Mouse (Mus musculus) thymus, postnatal 14 days (tissue): ENCODE data around the gene Ascl4.
A peak's percentile ranks its signal among the peaks of the same experiment; 100 is the strongest.

Experiments
- DNase-seq: peaks from one replicate; pipeline ENCODE4 v3.0.0; 2021

Gene Ascl4

DNA sequence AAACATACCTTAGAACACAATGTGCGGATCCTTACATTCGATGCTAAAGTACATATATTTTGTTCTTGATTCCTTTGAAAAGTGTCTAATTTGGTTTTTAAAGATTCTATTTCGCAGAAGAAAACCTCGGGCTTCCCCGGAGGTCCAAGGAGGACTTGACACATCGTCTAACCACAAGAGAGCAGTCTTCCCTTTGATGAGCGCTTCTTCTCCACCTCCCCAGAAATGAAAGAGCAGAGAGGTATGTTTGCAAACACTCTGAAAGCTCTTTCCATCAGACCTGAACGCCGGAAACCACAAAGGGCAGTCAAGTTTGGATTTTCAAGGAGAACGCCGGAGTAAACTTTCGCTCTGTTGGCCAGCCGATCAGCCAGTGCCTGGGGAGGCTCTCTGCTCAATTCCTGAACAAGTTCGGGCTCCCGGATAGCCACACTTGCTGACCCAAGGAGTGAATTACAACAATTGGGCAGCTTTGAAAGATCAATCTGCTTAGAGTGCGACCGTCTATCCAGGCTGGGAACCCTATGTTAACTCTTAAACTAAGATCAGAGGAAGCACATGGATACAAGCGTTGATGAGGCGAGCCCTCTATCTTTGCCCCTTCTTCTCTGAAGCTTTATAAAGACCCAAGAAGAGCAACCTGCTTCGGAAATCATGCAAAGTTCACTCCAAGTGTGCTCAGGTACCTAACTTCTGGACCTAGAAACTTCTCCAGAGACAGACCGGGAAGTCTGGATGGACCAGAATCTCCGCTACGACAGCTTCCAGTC lies at the start of gene Ascl4:
Gene Ascl4 (plus strand): TSS at position 6 of the 770 bp plus-strand sequence.
- DNase-seq = peak; percentile 21

DNA sequence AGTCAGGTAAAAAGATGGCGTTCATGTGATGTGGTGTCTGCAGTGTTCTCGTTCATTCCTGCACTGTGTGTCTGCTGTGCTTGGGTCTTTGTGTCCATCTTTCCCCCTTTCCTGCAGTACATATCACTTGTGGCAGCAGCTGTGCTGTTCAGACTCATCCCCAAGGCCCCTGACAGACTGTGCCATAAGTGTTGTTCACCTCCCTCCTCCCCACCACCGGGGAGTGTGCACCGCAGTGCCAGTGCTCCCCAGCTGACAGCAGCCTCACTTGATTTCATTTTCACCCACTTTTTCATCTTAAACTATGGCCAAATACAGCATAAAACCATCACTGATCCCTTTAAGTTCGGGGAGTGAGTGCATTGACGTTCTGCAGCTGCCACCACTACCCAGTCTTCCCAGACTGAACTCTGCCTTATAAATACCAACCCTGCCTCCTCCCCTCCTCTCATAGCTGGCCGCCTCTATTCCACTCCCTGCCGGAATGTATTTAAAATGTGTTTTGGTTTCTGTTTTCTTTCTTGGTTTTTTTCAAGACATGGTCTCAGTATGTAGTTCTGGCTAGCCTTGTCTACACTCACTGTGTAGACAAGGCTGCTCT lies 47.5 kb upstream of the Ascl4 start:
- DNase-seq = no peak

DNA sequence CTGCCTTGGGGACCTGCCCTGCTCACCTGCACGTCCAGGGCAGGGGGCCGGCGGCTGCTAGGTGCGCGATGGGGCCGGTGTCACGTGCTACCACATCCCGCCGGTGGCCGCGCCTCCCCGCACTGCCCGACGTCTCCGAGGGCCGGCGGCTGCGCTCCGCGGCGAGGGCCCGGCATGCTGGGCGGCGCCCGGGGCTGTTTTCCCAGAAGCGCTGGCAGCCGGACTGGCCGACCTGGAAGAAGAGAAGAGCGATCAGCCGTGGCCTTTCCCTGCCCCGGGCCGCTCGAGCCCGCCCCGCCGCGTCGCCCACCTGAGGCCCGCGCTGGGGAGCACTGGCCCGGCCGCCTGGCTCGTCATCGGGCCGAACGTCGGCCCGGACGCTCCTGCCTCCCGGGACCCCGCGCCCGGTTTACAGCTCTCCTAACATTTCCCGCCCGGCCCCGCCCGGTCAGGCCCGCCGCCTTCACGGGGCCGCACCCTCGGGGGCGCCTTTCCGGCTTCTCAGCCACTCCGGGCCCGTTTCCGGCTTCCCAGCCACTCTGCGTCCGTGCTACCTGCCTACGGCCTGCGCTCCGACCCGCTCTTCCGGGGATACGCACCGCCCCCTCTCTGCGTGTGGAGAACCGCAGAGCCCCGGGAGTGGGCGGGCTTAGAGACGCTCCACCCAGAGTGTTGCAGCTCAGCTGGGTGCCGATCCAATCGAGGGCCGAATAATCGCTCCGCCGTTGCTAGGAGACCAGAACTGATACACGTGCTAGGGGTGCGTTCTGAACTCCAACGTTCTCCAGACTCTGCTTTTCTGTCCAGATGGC lies 10.8 kb upstream of the Ascl4 start, which contains the start of gene Prdm4:
Gene Prdm4 (minus strand): TSS at position 645 of the 812 bp plus-strand sequence.
- peak; percentile 98 for DNase-seq

DNA sequence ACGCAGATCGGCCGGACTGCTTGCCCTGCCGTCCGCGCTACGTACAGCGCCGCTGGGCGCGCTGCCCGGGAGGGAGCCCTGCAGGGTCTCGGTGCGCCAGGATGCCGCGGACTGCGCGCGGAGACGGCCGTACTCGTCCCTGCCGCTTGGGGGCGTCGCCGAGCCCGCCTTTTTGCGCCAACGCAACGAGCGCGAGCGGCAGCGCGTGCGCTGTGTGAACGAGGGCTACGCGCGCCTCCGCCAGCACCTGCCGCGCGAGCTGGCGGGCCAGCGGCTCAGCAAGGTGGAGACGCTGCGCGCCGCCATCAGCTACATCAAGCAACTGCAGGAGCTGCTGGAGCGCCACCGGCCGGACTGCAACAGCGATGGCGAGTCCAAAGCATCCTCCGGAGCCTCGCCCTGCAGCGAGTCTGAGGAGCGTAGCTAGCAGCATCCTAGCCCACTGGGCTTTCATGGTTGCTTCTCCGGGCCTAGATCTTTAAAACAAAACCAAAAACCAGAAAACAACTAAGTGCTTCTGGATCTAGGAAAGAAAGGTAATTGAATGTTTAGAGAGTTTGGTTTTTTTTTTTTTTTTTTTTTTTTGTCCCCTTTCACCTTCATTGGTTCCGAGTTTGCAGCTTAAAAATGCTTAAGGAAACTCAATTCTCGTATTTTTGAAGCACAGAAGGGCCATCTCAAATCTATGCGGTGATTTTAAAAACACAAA lies 1.2 kb downstream of the Ascl4 start:
- DNase-seq = peak; percentile 83

DNA sequence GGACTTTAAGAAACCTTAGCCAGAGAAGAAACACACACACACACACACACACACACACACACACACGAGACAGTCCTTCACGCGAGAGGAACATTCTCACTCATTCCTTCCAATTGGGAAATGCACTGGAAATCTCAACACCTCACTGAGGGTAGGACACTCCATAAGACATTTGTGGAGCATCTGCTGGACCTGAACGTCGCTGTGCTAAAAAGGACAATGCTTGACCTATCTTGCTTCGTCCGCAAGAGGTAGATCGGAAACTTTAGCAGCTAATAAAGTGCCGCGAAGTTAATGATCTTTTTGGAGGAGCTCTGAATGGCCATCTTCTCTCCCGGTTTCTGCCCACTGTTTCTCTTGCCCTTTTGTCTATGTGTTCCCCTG lies 1.7 kb downstream of the Ascl4 start:
- DNase-seq = no peak

DNA sequence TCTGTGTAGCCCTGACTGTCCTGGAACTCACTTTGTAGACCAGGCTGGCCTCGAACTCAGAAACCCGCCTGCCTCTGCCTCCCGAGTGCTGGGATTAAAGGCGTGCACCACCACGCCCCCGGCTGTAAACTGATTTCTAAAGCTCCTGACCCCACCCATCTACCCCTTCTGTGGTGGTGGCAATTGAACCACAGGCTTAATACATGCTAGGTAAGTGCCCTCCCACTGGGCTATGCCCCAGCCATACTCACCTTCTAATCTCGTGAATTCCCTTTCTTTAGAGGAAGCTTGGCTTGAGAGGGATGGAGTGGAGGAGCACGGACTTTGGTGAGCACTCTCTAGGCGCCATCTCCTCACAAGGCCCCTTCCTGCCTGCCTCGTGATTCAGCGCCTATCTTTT lies 2.5 kb downstream of the Ascl4 start:
- no peak for DNase-seq

DNA sequence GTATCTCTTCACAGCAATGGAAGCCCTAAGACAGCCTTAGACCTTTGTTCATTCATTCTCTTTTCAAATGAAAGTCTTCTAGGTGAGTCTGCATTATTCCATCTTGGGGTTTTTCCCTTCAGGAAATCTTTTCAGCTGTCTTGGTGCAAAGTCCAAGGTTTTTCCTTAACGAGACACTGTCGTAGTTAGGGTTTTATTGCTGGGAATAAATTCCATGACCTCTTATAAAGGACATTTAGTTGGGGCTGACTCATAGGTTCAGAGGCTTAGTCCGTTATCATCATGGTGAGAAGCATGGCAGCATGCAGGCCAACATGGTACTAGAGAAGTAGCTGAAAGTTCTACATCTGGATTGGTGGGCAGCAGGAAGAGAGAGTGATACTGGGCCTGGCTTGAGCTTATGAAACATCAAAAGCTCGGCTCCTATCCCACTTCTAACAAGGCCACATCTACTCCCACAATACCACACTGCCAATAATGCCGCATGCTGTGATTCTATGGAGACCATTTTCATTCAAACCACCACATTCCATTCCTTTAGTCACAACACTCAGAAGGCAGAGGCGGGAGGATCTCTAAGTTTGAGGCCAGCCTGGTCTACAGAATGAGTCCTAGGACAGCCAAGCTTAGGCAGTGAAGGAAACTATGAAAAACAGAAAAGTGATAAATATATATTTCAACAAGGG lies 8.9 kb downstream of the Ascl4 start:
- DNase-seq = no peak

DNA sequence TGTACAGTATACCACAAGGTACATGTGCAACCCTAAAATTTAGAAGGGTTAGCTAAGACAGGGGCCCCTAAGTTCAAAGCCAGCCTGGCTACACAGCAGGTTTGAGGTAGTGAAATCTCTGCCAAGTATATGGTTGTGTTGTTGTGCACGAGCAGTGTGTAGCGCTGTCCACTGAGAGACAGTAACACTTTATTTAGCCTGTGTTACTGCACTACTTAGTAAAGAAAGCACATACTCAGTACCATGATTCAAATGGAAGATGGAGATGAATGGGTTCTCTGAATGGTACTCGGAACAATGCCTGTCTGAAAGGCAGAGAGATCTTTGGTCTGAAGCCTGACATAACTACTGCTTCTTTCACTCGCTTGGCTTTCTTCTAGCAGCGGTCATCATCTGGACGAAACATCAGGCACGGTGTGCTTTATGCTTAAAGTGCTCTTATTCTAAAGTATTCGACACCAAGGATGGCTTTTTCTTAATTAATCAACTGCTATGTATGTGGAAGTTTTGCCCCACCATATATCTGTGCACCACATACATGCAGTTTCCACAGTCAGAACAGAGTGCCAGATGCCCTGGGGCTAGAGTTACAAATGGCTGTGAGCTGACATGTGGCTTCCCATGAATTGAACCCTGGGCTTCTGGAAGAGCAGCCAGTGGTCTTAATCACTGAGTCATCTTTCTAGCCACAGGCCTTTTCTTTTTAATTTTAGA lies 21.2 kb downstream of the Ascl4 start:
- DNase-seq = no peak

DNA sequence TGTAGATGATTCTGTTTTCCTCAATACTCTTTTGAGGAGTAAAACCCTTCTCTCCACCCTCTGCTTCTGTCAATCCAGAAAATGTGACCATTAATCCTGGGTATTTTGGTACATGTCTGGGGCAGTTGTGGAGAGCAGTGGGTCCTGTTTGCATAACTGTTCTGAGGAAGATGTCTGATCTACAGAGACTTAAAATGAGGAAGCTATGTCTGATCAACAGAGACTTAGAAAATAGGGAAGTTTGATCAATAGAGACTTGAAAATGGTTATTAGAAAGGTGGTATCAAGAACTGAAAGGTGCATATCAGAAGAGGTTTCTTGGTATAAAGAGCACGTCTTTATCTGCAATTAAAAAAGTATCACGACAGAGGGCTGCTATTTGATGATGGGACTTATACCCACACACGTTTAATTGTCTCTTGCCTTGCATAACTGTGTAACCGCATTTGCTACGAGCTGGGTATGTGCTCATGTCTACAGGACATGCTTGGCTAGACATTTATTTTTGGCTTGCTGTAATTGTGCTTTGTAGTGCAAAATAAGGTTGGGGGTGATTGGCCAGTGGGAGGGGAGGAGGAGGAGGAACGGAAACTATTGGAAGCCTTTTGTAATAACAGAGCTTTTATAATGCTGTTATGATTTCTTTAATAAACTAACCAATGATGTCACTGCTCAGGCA lies 24.4 kb downstream of the Ascl4 start:
- DNase-seq = no peak

DNA sequence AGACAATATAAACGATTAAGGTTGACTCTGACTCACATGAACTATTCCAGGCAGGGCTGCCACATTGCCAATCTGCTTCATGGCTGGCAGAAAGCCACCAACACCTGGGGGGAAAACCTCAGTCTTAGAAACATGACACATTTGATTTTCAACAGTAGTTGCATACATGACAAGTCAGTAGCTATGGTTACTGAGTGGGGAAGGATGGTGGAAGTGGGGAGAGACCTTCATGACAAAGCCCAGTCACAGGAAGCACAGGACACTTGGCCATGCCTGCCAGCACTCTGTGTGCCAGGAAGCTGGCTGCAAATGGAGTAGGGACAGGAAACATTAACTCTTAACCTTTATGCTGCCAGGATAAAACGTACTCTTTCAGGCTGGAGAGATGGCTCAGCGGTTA lies 25.9 kb downstream of the Ascl4 start:
- no peak for DNase-seq

DNA sequence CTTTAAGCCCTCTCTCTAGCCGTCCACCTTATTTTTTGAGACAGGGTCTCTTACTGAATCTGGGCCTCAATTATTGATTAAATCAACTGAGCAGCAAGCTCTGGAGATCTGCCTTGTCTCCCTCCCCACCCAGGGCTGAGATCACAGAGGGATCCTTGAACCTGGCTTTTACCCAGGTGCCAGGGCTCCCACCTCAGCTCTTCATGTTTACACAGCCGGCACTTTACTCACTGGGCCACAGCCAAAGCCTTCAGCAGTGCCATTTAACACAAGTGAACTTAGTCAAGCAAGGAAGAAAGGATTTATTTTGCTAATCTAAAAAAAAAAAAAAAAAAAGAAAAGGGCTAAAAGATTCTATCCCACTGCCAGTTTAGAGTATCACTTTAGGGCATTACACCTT lies 26.9 kb downstream of the Ascl4 start:
- DNase-seq = no peak

DNA sequence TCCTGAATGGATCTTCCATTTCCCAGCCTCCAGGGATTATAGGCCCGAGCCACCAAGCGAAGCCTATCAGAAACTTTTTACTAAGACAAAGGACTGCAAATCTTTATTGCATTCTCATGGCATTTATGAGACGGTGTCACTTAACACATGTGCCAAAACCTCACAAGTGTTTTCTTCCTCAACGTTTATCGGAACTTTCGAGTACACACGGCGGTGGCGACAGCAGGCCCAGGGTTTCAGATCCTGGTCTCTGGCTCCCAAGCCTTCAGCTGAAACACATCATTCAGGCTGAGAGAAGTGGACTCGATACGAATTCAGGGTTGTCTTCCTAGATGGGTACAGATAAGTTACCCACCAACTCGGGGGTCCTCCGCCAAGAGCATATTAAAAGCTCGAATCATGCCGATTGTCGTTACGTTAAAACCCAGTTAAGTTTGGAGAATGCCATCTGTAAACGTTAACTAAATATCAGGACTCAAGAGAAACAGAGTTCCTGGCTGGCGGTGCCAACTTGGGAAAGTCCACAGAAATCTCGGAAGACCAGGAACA lies 29.5 kb downstream of the Ascl4 start:
- no peak for DNase-seq

DNA sequence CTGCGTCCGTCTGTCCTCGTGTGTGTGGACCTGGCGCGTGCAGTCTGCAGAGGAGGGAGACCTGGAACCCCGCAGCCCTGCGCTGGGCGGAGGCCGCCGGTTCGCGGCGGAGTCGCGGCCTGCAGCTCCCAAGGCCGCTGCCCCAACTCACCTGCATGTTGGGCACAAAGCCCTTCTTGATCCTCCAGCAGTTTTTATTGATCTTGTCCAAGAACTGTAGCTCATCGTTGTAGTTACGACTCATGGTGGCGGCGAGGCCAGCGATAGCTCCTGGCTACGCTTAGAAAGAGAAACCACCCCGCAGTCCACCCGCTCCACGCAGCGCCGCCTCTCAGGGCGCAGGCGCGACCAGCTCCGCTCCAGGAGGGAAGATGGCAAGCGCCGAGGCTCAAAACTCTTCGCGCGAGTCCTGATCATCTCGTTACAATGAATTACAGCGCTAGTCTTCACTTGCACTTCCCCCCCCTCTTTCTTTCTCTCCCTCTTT lies 30.0 kb downstream of the Ascl4 start, which contains the start of gene Rtcb:
Gene Rtcb (minus strand): TSS at position 360 of the 487 bp plus-strand sequence.
- peak; percentile 98 for DNase-seq

DNA sequence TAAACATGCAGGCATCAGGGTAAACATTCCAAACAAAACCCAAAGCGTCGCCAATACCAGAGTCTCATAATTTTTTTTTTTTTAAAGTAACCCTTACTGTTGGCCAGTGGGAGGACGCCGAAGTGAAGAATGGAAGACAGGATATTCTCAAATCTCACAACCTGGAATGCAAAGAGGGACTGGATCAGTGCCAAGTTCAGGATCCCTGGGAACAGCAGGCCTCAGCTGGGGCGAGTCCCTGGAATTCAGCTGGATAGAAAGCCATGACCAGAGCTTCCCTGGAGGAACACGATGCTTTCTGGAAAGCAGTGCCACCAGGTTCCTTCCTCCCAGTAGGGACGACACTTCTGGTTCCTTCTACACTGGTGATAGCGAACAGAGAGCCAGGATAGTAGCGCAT lies 35.4 kb downstream of the Ascl4 start:
- no peak for DNase-seq

DNA sequence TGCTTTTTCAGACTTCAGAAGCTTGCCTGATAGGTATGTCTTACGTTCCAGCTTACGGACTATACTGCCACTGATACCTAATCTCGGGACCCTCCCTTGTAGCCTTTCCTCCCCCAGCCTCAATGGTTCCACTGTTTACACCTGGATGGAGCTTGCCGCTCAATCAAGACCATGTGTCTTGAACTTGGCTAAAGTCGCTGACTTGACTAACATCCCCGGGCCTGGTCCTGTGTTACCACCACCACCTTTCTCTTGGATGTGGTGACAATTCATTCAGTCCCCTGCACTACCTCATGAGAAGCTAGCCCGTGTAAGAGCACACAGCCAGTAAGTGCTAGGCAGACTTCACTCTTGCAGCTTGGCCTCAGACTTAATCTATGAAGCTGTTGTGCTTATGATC lies 36.8 kb downstream of the Ascl4 start:
- no peak for DNase-seq

DNA sequence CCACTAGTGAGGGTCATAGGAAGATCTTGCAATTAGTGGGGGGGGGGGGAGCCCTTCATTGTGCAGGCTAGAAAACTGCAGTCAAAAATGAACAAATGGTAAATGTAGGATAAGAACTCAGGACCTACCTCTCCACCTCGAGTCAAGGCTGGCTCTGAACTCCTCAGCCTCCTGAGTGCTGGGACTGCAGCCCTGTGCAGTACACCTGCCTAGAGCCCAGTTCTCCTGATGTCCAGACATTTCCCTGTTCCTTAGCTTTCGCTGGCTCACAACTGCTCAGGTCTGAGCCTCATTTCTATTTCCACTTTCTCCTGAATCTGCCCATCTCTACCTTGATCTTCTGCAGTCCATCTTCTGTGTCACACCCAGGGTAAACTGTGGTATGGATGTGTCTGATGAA lies 39.0 kb downstream of the Ascl4 start:
- DNase-seq = no peak

DNA sequence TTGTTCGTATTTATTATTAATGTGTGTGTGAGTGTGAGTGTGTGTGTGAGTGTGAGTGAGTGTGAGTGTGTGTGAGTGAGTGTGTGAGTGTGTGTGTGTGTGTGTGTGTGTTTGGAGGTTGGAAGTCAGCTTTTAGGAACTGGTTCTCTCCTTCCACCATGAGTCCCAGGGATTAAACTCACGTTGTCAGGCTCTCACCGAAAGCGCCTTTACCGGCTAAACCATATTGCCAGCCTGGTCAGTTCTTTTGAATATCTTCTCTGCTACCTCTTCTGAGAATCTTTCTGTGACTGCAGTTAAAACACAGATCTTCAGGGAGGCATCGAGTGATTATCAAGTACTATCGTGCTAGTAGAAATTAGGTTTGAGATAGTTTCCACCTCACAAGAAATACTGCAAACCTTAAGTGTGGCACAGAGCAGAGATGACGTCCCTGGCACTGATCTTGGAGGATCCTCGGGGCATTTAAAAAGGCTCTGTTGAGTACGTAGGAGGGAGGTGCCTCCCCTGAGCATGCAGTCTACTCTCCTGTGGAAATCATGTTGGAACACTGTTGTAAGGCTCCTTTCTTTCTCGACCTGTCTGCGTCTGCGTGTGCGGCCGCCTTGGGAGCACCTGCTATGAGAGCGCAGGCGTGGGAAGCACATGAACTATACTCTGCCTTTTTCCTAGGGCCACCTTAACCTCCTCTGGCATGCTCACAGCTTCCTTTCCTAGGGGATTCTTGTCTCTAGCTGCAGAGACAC lies 40.1 kb downstream of the Ascl4 start:
- DNase-seq = no peak

DNA sequence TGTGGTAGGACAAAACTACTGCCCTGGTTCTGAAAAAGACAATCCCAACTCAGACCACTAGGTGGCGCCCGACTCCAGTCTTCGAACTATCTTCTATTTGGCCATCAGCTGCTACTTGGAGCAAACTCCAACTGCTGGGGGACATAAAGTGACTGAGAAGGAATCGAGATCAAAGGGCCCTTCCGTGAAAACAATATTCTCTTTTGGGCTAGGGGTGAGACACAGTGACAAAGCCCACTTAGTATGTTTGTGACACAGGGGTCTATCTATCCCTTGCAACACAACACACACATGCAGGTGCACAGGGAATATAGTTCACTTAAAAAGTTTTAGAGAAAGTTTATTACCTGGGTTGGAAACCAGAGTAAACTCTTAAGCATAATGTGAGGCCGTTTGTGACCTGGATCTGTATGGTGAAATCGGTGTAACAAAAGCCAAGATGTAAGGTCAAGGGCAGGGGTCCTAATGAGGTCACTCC lies 40.7 kb downstream of the Ascl4 start:
- peak; percentile 74 for DNase-seq

DNA sequence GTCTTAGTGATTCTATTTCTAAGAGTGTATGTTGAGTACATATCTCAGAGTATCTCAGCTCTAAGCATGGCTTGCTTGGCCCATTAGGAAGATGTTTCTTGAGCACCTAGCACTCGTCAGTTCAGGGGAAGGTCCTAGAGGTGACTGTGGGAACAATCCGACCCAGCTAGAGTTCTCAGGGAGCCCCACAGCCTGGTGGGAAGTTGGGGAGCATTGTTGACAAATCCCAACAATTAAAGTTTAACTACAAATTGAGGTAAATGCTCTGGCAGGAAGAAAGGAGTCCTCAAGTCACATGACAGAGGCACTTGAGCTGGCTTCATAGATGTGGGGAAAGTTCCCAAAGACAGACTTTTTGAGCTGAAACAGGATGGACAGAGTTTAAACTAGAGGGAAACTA lies 41.2 kb downstream of the Ascl4 start:
- no peak for DNase-seq
